Mouse (Mus musculus): ENCODE results near the gene Terb1. TPM values are rescaled to one million over a fixed set of nuclear protein-coding genes. Genes with fewer than 3 reads are reported as not detected.

The Terb1 gene
- polyA plus RNA-seq, 1 experiment from 2014 or later = 0.14 TPM

DNA sequence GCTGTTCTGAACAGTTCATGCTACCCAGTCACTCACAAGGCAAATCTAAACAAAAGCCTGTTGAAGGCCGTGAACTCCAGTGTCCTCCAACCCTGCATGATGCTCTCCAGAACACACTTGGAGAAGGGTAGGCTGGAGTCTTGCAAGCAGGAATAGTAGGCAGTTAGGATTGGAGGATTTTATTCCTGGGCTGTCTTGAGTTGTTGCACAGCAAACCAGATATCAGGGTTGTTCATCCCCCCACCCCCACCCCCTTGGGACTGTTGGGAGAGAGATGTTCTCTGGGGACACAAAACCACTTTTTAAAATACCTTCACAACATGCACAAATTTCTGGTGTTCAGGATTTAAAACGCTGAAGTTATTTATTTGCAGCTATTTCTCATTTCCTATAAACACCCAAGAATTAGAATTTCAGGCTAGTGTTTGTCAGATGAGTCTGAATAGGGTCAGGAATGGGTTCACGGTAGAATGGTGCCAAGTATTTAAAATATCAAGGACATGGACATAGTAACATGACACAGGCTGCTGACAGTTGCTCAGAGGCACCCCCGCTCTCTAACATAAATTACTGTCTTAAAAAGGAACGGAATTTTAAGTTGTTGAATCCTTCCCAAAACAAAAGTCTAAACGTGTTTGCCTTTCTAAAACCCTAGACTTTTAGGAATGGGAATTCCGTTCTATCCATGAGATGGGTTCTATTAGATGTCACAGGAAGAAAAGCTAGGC lies 96.7 kb downstream of the Terb1 start:
- no peak for DNase-seq (ENCODE audit: low spot score)

DNA sequence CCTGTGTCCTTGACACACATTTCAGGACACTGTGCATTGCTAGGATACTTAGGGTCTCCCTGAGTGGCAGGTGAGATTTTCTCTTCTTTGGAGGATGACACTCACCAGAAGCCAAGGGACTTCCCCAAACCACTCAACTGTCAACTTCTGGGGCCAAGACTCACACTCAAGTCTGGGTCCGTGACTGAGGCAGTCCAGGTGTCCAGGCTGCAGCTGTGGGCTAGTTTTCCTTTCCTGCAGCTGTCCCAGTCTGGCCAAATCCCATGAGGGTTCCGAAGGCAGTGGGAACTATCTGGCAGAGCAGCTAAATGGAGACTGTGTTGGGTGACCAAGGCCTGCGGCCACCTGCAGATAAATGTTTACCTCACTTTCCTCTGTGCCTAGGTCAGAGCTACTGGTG lies 97.7 kb downstream of the Terb1 start:
- no peak for DNase-seq (ENCODE audit: low spot score)

DNA sequence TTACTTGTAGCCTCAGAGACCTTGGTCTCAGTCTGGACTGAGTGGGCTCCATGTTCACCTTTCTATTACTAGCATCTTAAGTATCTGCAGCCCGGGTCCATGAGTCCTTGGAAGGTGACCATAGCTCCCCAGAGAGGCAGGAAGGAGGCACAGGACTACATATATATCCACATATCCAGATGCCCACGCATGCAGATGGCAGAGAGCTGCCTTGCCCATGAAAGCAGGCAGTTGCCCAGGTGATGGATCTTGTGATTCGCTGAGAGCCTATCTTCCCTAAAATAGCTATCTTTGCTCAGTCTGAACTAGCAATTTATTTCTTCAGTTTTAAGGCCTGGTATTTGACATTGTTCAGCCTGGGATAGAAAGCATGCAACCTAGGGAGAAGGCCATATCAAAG lies 98.2 kb downstream of the Terb1 start:
- no peak for DNase-seq (ENCODE audit: low spot score)

DNA sequence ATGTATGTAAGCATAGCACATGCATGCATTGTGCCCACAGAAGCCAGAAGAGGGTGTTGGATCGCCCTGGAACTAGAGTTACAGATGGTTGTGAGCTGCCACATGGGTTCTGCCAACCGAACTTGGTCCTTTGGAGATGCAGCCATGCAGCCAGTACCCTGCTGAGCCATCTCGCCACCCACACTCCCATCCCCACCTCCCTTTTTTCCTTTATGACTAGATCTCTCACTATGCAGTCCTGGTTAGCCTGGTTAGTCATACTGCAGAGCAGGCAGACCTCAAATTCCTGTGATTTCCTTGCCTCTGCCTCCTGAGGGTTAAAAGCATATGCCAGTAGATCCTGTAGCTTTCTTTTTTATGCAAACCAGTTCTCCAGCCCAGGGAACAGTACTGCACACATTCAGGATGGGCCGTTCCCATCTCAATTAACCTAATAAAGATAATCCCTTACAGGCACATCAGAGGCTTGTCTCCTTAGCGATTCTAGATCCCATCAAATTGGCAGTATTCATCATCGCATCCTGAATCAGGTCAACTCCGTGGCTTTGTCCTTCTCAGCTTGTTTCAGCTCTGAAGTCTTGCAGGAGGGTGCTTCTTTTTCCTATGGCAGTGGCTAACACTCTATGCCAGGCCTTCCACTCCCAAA lies 99.0 kb downstream of the Terb1 start:
- DNase-seq (ENCODE audit: low spot score) = no peak

DNA sequence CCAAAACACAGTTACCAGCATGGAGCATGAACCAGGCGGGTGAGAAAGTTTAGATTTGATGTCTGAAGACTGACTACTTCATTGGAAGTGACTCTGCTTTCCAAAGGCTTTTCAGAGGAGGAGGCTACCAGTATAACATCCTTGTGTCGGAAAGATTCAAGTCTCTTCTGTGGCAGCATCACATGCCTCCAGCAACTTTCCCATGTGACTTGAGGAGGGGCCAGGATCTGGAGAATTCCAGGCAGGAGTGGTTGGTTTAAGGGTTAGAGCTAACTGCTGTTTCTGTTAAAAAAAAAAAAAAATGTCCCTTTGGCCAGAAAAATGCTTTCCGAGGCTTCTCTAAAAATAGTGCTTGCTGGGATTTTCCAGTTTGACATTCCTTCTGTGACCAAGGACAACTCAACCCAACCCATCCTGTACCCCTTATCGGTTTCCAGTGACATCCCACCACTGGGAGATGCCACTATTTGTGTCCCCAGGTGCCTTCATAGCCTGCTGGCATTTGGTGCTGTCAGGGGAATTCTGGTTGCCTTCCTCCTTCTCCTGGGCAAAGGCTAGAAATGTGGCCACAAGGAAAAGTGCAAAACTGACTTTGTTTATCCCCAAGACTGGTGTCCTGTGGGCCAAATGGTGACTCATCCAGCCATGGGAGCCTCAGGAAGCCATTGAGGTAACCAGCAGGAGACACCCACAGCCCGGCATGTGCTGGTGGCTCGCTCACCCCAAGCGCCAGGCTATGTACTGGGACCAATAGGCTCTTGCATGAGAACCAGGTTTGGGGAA lies 101.2 kb downstream of the Terb1 start:
- no peak for DNase-seq (ENCODE audit: low spot score)

DNA sequence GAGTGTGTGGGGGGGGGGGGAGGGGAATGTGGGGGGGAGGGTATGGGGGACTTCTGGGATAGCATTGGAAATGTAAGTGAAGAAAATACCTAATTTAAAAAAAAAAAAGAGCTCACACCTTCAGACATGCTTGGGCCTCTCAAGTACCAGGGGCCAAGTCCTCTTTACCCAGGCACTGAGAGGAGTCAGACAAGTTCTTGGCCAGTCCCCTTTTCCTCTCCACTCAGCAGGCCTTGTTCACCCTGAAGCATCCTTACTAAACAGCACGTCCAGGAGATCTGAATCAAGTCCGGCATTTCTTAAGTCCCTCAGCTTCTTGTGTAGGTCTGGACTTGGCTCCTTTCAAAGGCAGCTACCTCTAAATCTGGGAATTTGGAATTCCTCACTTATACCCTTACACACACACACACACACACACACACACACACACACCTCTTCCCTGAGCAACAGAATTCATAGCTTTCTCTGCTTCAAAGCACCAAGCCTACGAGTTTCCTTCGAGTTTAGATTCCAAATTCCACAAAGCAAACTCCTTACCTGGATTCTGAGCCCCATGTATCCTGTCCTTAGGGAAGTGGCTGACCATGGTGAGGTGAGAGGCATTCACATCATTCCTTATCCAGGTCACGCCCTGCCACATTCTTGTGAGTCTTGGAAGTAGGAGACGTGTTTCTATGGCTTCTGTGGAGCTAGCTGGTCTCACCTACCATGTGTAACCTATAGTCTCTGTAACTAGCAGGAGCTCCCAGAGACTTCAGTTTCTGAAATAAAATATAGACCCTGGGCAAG lies 103.2 kb downstream of the Terb1 start:
- no peak for DNase-seq (ENCODE audit: low spot score)

DNA sequence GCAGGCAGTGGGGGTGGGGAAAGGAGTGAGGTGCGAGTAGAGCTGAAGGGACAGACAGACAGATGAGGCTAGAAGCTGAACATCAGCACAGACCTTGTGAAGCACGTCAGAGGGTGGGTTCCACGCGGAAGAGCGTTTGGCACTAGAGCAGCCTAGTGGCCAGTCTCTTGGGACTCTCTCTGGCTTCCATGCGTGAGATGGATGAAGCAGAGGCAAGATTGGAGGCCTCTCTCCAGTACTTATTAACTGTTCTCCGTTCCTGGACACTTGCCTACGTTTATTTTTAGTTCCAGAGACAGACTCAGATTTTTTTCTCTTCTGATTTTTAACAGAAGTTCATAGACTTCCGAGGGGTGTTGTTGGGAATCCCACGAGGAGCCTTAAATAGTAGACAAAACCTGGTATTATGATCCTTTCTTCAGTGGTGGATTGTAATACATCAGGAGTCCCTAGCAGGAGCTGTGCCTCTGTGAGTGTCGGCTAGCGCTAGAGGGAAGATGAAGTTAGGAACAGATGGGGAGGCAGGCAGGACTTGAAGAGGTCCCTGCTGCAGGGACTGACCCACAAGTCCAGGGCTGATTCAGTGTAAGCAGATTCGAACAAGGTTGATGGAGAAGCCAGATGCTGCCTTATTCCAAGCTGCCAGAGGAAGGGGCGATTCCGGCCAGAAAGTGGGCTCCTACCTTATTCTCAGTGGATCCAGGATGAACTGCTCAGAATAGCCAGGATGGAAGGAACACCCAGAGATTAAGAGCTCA lies 104.1 kb downstream of the Terb1 start:
- DNase-seq (ENCODE audit: low spot score) = no peak

DNA sequence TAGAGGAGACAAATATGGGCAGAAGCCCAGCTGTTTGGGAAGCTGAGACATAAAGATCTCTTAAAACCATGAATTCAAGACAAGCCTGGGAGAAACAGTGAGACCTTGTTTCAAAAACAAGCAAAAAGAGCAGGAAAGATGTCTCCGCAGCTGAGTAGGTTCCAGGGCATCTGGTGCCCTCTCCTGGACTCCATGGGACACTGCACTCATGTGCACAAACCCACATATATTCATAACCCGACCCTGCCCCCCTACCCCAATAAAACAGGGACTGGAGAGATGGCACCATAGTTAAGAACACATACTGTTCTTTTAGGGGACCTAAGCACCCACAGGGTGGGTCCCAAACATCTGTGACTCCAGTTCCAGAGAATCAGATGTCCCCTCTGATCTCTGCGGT lies 106.1 kb downstream of the Terb1 start:
- no peak for DNase-seq (ENCODE audit: low spot score)

Other genes with a start within 250 kb of the Terb1 start
- not detected in 2 replicates for gene Cmtm2a, start 216.7 kb downstream of the Terb1 start, polyA plus RNA-seq (2015; fragmentation: Nextera tagmentation; extraction: Ambion mirVana)
- not detected in 2 replicates for gene Gm45711, start 199.8 kb downstream of the Terb1 start, polyA plus RNA-seq (2015; fragmentation: Nextera tagmentation; extraction: Ambion mirVana)
- gene Cmtm1, start 199.8 kb downstream of the Terb1 start, polyA plus RNA-seq (2015; fragmentation: Nextera tagmentation; extraction: Ambion mirVana) = not detected in 2 replicates
- not detected in 2 replicates for gene Gm11020, start 188.3 kb downstream of the Terb1 start, polyA plus RNA-seq (2015; fragmentation: Nextera tagmentation; extraction: Ambion mirVana)
- not detected in 2 replicates for gene Cmtm2b, start 187.7 kb downstream of the Terb1 start, polyA plus RNA-seq (2015; fragmentation: Nextera tagmentation; extraction: Ambion mirVana)
- gene Cmtm3, start 170.5 kb downstream of the Terb1 start, polyA plus RNA-seq (2015; fragmentation: Nextera tagmentation; extraction: Ambion mirVana) = 31.5 and 32.3 TPM in 2 replicates
- gene Cmtm4, start 114.1 kb downstream of the Terb1 start, polyA plus RNA-seq (2015; fragmentation: Nextera tagmentation; extraction: Ambion mirVana) = 0.73 and 0.86 TPM in 2 replicates
- gene Dync1li2, start 66.9 kb downstream of the Terb1 start, polyA plus RNA-seq (2015; fragmentation: Nextera tagmentation; extraction: Ambion mirVana) = 23.6 and 27.0 TPM in 2 replicates
- gene Nae1, start 24.7 kb upstream of the Terb1 start, polyA plus RNA-seq (2015; fragmentation: Nextera tagmentation; extraction: Ambion mirVana) = 62.8 and 68.9 TPM in 2 replicates
- 1.6 and 2.2 TPM in 2 replicates for gene Car7, start 24.8 kb upstream of the Terb1 start, polyA plus RNA-seq (2015; fragmentation: Nextera tagmentation; extraction: Ambion mirVana)
- 11.7 and 12.3 TPM in 2 replicates for gene Pdp2, start 81.5 kb upstream of the Terb1 start, polyA plus RNA-seq (2015; fragmentation: Nextera tagmentation; extraction: Ambion mirVana)
- gene Cdh16, start 114.5 kb upstream of the Terb1 start, polyA plus RNA-seq (2015; fragmentation: Nextera tagmentation; extraction: Ambion mirVana) = 0.17 and 0.23 TPM in 2 replicates
- 12.1 and 13.3 TPM in 2 replicates for gene Rrad, start 121.4 kb upstream of the Terb1 start, polyA plus RNA-seq (2015; fragmentation: Nextera tagmentation; extraction: Ambion mirVana)
- 106 and 115 TPM in 2 replicates for gene Ciao2b, start 132.1 kb upstream of the Terb1 start, polyA plus RNA-seq (2015; fragmentation: Nextera tagmentation; extraction: Ambion mirVana)
- gene Ces2a, start 224.1 kb upstream of the Terb1 start, polyA plus RNA-seq (2015; fragmentation: Nextera tagmentation; extraction: Ambion mirVana) = 0.12 and 0.15 TPM in 2 replicates

Measured in thymus, postnatal 0 days (tissue).